ENCODE assay signal across 9 mouse cellular contexts in the genomic region with DNA sequence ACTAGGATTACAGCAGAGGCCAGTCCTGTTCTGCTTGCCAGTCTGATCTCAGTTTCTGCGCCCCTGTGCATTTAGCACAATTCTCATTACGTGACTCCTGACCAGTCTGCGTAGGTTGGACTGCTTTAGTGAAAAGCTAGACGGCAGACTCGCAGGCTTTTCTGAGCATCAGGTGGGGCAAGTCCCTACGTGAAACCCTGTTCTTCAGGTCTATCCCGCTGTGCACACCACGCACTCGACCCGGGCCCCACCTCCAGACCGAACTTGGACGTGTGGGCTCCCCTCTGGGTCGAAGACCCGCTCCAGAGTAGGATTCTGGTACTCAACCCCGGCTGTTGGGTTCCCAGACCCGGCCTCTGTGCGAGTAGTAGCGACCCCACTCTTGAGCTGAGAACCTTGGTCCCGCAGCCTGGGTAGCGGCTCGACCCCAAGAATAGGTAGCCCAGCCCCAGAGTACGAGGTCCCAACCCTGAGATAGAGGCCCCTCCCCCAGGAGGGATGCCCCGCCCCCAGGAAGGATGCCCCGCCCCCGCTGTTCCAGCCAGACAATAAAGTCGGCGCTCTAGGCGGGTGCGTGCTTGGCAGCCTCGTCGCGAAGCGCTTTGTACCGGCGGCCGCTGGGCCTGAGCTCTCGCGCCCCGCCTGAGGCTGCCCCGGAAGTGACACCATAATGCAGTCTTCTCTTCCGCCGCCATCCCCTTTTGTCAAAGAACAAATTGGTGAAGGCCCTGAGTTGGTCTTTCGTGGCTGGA. TPM values are rescaled to one million over a fixed set of nuclear protein-coding genes. Genes with fewer than 3 reads are reported as not detected.
DNase-seq lines count a peak whose midpoint lies in the region; ATAC-seq and TF ChIP-seq lines count a peak whose summit lies in the region.
"Had no signal": no experiment of that assay in that cellular context is flagged by ENCODE, and none has a peak within 500 bp of the region (broad histone marks: within the 10 kb centered on the region; RNA-seq: fewer than 3 reads in every experiment).

No protein-coding gene starts in this region.

- no peaks in the 10 kb centered on the region for H3K9me3 ChIP-seq in G1E (replicated peaks)
- H3K9me3 ChIP-seq in hindbrain, embryonic 13.5 days: no peaks in the 10 kb centered on the region
- H3K9me3 ChIP-seq in lung, embryonic 16.5 days (ENCODE audit: control insufficient read depth, low read length): no peaks in the 10 kb centered on the region

- WGBS in hindbrain, embryonic 13.5 days: 3% methylated on average over 43 of the region's 43 CpGs
- WGBS in lung, embryonic 16.5 days: 3% methylated on average over 43 of the region's 43 CpGs

- peak overlapping the region; percentile 68 for H3K4me3 ChIP-seq in G1E (ENCODE audit: low read depth, low read length)
- H3K4me3 ChIP-seq in hindbrain, embryonic 13.5 days: peak overlapping the region; percentile 40
- peak overlapping the region; percentile 53 for H3K4me3 ChIP-seq in lung, embryonic 16.5 days (ENCODE audit: low read length)

- H3K4me1 ChIP-seq in G1E (ENCODE audit: insufficient read depth, low read depth, low read length): peaks cover 28% of the 10 kb centered on the region
- H3K4me1 ChIP-seq in hindbrain, embryonic 13.5 days (replicated peaks): peaks cover 12% of the 10 kb centered on the region
- H3K4me1 ChIP-seq in lung, embryonic 16.5 days (replicated peaks; ENCODE audit: control insufficient read depth, insufficient read depth, low read length): no peaks in the 10 kb centered on the region; the same call in 1 of the 2 replicates

- peak overlapping the region; percentile 72 for H3K9ac ChIP-seq in hindbrain, embryonic 13.5 days
- H3K9ac ChIP-seq in lung, embryonic 16.5 days (ENCODE audit: low read length): peak overlapping the region; percentile 65

- H3K27ac ChIP-seq in hindbrain, embryonic 13.5 days: peak overlapping the region; percentile 93
- H3K27ac ChIP-seq in lung, embryonic 16.5 days (ENCODE audit: low read length): peak overlapping the region; percentile 94

- H3K36me3 ChIP-seq in G1E (replicated peaks): no peaks in the 10 kb centered on the region
- no peaks in the 10 kb centered on the region for H3K36me3 ChIP-seq in hindbrain, embryonic 13.5 days
- H3K36me3 ChIP-seq in lung, embryonic 16.5 days (ENCODE audit: control insufficient read depth, insufficient read depth, low read length): no peaks in the 10 kb centered on the region

- DNase-seq in G1E (ENCODE audit: low spot score): peak; percentile 79
- DNase-seq in cerebellum, postnatal 14 days: peak; percentile 86 to 90
- peak; percentile 62 to 72 for DNase-seq in frontal cortex, postnatal 36 days (ENCODE audit: low spot score in 2 of 2)
- DNase-seq in layer of hippocampus, postnatal 10 days (ENCODE audit: low spot score in 2 of 2): peak; percentile 78 to 83
- peak; percentile 82 for DNase-seq in ovary, adult 18-20 months (ENCODE audit: low spot score)
- peak; percentile 62 to 63 for DNase-seq in thymus, adult 18-20 months

- ATAC-seq in G1E (ENCODE audit: extremely low read depth, insufficient number of reproducible peaks, low FRiP score, poor library complexity, severe bottlenecking): peak; percentile 72
- ATAC-seq in hindbrain, embryonic 13.5 days (ENCODE audit: low FRiP score): peak; percentile 96
- peak; percentile 94 for ATAC-seq in lung, embryonic 16.5 days (ENCODE audit: low read depth)
- ATAC-seq: Patski had no signal

- no peak for TF ChIP-seq CTCF in G1E (IDR thresholded peaks at IDR 0.05; ENCODE audit: low read depth, low read length)

- peak overlapping the region; percentile 63 for H3K4me2 ChIP-seq in hindbrain, embryonic 13.5 days
- H3K4me2 ChIP-seq in lung, embryonic 16.5 days (ENCODE audit: low read depth, low read length): peak overlapping the region; percentile 70

- H3K27me3 ChIP-seq in G1E (ENCODE audit: insufficient read depth, low read length): peaks cover 3% of the 10 kb centered on the region; the same call in 1 of the 2 replicates
- H3K27me3 ChIP-seq in hindbrain, embryonic 13.5 days: peaks cover 33% of the 10 kb centered on the region
- no peaks in the 10 kb centered on the region for H3K27me3 ChIP-seq in lung, embryonic 16.5 days (ENCODE audit: control insufficient read depth, insufficient read depth, low read depth, low read length)

RNA-seq across cellular contexts. Expression of gene Zfp266, which starts 23.0 kb away (rescaled TPM):
- total RNA-seq in G1E (2014; fragmentation: Nextera tagmentation) (109 and 129 TPM in 2 replicates), G1E (2017) (58.4 and 64.2 TPM in 2 replicates)
- polyA plus RNA-seq in G1E (2012): 1.4 and 2.0 TPM in 2 replicates
- 124 and 131 TPM in 2 replicates for polyA plus RNA-seq in hindbrain, embryonic 13.5 days (2015; fragmentation: Nextera tagmentation; extraction: Ambion mirVana)
- 10 to 100 TPM; 60.2 to 63.5 TPM for total RNA-seq in layer of hippocampus, postnatal 10 days (2021)
- 113 and 120 TPM in 2 replicates for polyA plus RNA-seq in lung, embryonic 16.5 days (2015; fragmentation: Nextera tagmentation; extraction: Ambion mirVana)

RNA-seq across cellular contexts. Expression of gene Zfp846, which starts 36.8 kb away (rescaled TPM):
- total RNA-seq in G1E (2014; fragmentation: Nextera tagmentation) (10.3 and 11.3 TPM in 2 replicates), G1E (2017) (8.0 and 10.5 TPM in 2 replicates)
- polyA plus RNA-seq in G1E (2012): 8.8 and 10.6 TPM in 2 replicates
- 46.4 and 48.2 TPM in 2 replicates for polyA plus RNA-seq in hindbrain, embryonic 13.5 days (2015; fragmentation: Nextera tagmentation; extraction: Ambion mirVana)
- total RNA-seq in layer of hippocampus, postnatal 10 days (2021): 10 to 100 TPM; 28.5 to 29.5 TPM
- 18.1 and 21.4 TPM in 2 replicates for polyA plus RNA-seq in lung, embryonic 16.5 days (2015; fragmentation: Nextera tagmentation; extraction: Ambion mirVana)

RNA-seq across cellular contexts. Expression of gene Zfp426, which starts 51.7 kb away (rescaled TPM):
- 43.1 and 46.0 TPM in 2 replicates for total RNA-seq in G1E (2014; fragmentation: Nextera tagmentation)
- total RNA-seq in G1E (2017): 17.2 and 22.2 TPM in 2 replicates
- 2.4 and 4.1 TPM in 2 replicates for polyA plus RNA-seq in G1E (2012)
- polyA plus RNA-seq in hindbrain, embryonic 13.5 days (2015; fragmentation: Nextera tagmentation; extraction: Ambion mirVana): 29.9 and 32.3 TPM in 2 replicates
- total RNA-seq in layer of hippocampus, postnatal 10 days (2021): 10 to 100 TPM; 34.1 to 36.8 TPM
- 21.4 and 24.0 TPM in 2 replicates for polyA plus RNA-seq in lung, embryonic 16.5 days (2015; fragmentation: Nextera tagmentation; extraction: Ambion mirVana)

Comparison
In these comparisons a context has a peak if more than half of its experiments do, and no peak if none do; other contexts are left out.
1. Peak in every context shown above with its lines: DNase-seq, ATAC-seq, H3K4me3 ChIP-seq and H3K27ac ChIP-seq.
2. RNA of gene Zfp266, which starts 23.0 kb away (polyA plus RNA-seq): 124 to 131 TPM in hindbrain, embryonic 13.5 days and 113 to 120 TPM in lung, embryonic 16.5 days; 1.4 to 2.0 TPM in G1E; every median in the first group is over 10 times any median in the second.